Mouse (Mus musculus): Measurements from ENCODE around the gene Pkig. TPM values are rescaled to one million over a fixed set of nuclear protein-coding genes. Genes with fewer than 3 reads are reported as not detected.

Gene Pkig
- polyA plus RNA-seq, 1 experiment from 2014 or later = 165 TPM

DNA sequence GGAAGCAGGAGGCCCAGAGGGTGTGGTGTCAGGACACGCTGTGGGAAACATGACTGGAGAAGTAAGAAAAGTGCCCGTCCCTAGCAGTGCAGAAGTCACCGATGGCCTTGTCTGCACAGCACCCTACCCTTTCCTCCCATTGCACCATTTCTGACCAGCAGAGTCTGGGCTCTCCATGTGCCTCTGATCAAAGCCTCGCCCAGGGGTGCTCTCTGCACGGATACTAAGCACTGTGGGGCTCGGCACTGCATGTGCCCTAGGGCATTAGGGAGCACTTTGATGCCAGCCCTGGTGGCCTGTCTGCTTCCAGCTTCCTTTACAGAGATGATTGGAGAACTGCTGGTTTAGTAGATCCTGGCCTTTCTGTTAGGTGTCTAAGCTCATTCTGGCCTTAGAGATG is 54.7 kb downstream of the Pkig start:
- Histone ChIP-seq H3K27me3 (replicated peaks; ENCODE audit: control insufficient read depth, insufficient read depth, low read length) (no peaks in the 10 kb centered on the region), H3K9me3 (ENCODE audit: control insufficient read depth, low read length) (no peaks in the 10 kb centered on the region), H3K4me1 (ENCODE audit: control insufficient read depth, insufficient read depth, low read length) (peaks cover 16% of the 10 kb centered on the region), H3K9ac (ENCODE audit: low read depth, low read length) (no peak overlapping the region), H3K4me3 (ENCODE audit: low read depth, low read length) (no peak overlapping the region), H3K4me2 (ENCODE audit: low read depth, low read length) (no peak overlapping the region), H3K36me3 (ENCODE audit: control insufficient read depth, insufficient read depth, low read length) (no peaks in the 10 kb centered on the region), H3K27ac (replicated peaks; ENCODE audit: low read depth, low read length) (0 out of 2 replicates have a peak overlapping the region, but pooled peaks have one; percentile 28)
- no peak for ATAC-seq (ENCODE audit: low read depth)
- WGBS = 69% methylated on average over 6 of the region's 6 CpGs
- DNase-seq (ENCODE audit: low spot score) = no peak

DNA sequence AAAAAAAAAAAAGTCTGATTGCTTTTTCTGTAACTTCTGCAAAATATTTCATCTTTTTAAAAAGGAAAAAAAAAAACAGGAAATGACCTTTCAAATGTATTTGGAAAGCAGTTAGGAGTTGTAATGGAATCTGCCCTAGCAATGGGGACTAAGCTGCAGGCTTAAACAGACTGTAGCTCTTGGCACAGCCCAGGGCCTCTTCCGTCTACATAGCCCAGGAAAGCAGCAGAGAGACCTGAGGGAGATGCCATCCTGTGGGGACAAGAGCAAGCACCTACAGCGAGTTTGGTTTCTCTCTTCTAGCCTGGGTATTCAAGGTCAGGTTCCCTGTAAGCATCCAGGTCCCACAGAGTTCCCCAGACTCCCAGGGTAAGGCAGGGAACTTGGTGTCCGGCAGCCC is 55.2 kb downstream of the Pkig start:
- DNase-seq (ENCODE audit: low spot score) = no peak
- Histone ChIP-seq H3K9me3 (ENCODE audit: control insufficient read depth, low read length) (no peaks in the 10 kb centered on the region), H3K27me3 (replicated peaks; ENCODE audit: control insufficient read depth, insufficient read depth, low read length) (no peaks in the 10 kb centered on the region), H3K36me3 (ENCODE audit: control insufficient read depth, insufficient read depth, low read length) (no peaks in the 10 kb centered on the region), H3K4me1 (ENCODE audit: control insufficient read depth, insufficient read depth, low read length) (peaks cover 16% of the 10 kb centered on the region), H3K9ac (ENCODE audit: low read depth, low read length) (no peak overlapping the region), H3K4me3 (ENCODE audit: low read depth, low read length) (no peak overlapping the region), H3K27ac (replicated peaks; ENCODE audit: low read depth, low read length) (no peak overlapping the region), H3K4me2 (ENCODE audit: low read depth, low read length) (no peak overlapping the region)
- 60% methylated on average over 2 of the region's 3 CpGs for WGBS
- ATAC-seq (ENCODE audit: low read depth) = no peak

DNA sequence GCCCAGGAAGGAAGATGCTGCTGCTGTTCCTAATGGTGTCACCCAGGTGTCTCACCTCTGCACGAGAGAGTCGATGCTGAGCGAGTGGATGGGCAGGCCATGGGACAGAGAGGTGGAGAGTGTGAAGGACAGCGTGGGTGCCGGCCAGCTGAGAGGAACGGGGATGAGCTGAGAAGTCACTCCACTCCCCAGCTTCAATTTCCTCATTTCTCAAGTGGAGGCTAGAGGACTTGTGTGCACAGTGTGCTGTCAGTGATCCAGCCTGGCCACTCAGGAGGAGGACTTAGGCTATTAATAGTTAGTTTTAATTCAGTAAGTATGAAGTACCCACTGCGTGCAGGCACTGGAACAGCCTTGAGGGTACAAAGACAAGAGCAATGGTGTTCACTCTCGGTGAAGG is 58.3 kb downstream of the Pkig start:
- WGBS = 65% methylated on average over 8 of the region's 8 CpGs
- no peak overlapping the region for H3K9ac ChIP-seq (ENCODE audit: low read depth, low read length)
- peak overlapping the region; percentile 59; the same call in 1 of the 2 replicates for H3K27ac ChIP-seq (replicated peaks; ENCODE audit: low read depth, low read length)

DNA sequence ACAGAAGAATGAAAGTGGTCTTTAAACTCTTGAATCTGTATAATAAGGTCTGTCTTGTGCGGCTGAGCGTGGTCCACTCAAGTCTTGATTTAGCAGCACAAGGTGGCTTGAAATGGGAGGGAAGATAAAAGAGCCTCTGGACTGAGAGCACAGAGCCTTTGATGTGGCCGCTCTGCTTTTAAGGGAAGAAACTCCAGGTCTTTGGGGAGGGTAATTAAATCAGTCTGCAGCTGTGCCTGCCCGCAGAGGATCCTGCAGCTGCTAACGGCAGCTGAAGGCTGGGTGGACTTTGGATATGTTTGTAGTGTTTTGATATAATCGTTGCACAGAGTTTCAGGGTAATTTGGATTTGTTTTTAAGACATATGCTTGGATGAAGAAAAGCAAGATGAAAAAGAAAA is 58.7 kb downstream of the Pkig start:
- Histone ChIP-seq H3K4me1 (ENCODE audit: control insufficient read depth, insufficient read depth, low read length) (peaks cover 13% of the 10 kb centered on the region), H3K27me3 (replicated peaks; ENCODE audit: control insufficient read depth, insufficient read depth, low read length) (no peaks in the 10 kb centered on the region), H3K27ac (replicated peaks; ENCODE audit: low read depth, low read length) (peak overlapping the region; percentile 65; the same call in 1 of the 2 replicates), H3K4me2 (ENCODE audit: low read depth, low read length) (no peak overlapping the region), H3K9me3 (ENCODE audit: control insufficient read depth, low read length) (no peaks in the 10 kb centered on the region), H3K4me3 (ENCODE audit: low read depth, low read length) (no peak overlapping the region), H3K9ac (ENCODE audit: low read depth, low read length) (no peak overlapping the region), H3K36me3 (ENCODE audit: control insufficient read depth, insufficient read depth, low read length) (no peaks in the 10 kb centered on the region)
- DNase-seq (ENCODE audit: low spot score) (peak; percentile 90), ATAC-seq (ENCODE audit: low read depth) (peak; percentile 21)
- WGBS = 15% methylated on average over 6 of the region's 6 CpGs

More for the DNA sequence above, 58.3 kb downstream of the Pkig start:
- Histone ChIP-seq H3K27me3 (replicated peaks; ENCODE audit: control insufficient read depth, insufficient read depth, low read length) (no peaks in the 10 kb centered on the region), H3K4me2 (ENCODE audit: low read depth, low read length) (no peak overlapping the region), H3K4me3 (ENCODE audit: low read depth, low read length) (no peak overlapping the region), H3K4me1 (ENCODE audit: control insufficient read depth, insufficient read depth, low read length) (peaks cover 13% of the 10 kb centered on the region), H3K9me3 (ENCODE audit: control insufficient read depth, low read length) (no peaks in the 10 kb centered on the region), H3K36me3 (ENCODE audit: control insufficient read depth, insufficient read depth, low read length) (no peaks in the 10 kb centered on the region)
- ATAC-seq (ENCODE audit: low read depth) (no peak), DNase-seq (ENCODE audit: low spot score) (peak; percentile 29)

DNA sequence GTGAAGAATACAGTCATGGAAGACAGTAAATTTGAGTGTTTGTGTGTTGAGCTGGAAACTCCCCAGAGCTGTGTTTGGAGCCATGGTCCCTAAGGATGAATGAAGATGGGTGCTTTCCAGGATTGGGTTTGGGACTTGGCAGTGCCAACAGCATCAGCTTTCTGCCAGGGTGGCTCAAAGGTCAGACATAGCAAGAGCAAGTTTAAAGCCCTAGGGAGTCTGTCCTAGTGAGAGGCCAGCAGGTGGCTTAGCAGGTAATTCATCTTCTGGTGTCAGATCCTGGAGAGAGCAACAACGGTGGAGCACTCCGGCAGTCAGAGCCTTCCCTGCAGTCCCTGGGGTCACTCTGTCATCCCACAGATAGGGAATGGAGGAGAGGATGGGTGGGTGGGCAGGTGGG is 60.3 kb downstream of the Pkig start:
- no peak overlapping the region for H3K4me2 ChIP-seq (ENCODE audit: low read depth, low read length)
- WGBS = 56% methylated on average over 2 of the region's 2 CpGs
- no peaks in the 10 kb centered on the region for H3K9me3 ChIP-seq (ENCODE audit: control insufficient read depth, low read length)
- peaks cover 3% of the 10 kb centered on the region; the same call in 1 of the 2 replicates for H3K36me3 ChIP-seq (ENCODE audit: control insufficient read depth, insufficient read depth, low read length)
- no peaks in the 10 kb centered on the region for H3K27me3 ChIP-seq (replicated peaks; ENCODE audit: control insufficient read depth, insufficient read depth, low read length)
- DNase-seq (ENCODE audit: low spot score) = no peak
- H3K27ac ChIP-seq (replicated peaks; ENCODE audit: low read depth, low read length) = no peak overlapping the region
- peaks cover 5% of the 10 kb centered on the region for H3K4me1 ChIP-seq (ENCODE audit: control insufficient read depth, insufficient read depth, low read length)
- no peak overlapping the region for H3K9ac ChIP-seq (ENCODE audit: low read depth, low read length)
- ATAC-seq (ENCODE audit: low read depth) = no peak
- no peak overlapping the region for H3K4me3 ChIP-seq (ENCODE audit: low read depth, low read length)

DNA sequence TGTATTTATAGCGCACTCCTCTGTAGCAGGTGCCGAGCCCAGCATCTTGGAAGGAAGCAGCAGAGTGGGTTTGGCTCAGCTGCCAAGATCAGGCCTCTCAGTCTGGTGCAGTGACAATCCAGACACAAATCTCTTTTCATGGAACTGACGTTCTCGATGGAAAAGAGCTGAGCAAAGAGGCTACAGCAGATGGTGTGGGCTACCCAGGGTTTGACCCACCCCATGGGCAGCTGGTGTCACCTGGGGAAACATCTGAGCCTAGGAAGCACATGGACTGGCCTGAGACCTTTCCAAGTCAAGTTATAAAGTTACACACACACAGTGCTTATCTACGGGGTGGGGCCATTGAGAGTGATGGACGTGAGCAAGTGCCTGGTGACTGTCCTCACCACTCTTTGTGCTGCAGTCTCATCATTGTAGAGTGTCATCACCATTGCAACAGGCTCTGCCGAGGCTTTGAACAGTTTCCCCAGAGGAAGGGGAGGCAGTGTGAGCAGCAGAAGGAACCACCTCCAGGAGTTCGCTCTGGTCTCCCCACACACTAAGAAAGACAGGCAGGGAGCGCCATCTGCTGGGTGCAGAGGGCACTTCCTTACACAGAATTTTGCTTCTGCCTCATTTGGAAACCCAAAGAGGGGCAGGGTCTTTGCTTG is 60.9 kb downstream of the Pkig start:
- DNase-seq (ENCODE audit: low spot score) (peak; percentile 91), ATAC-seq (ENCODE audit: low read depth) (peak; percentile 88)
- no peak overlapping the region for H3K4me3 ChIP-seq (ENCODE audit: low read depth, low read length)
- H3K9ac ChIP-seq (ENCODE audit: low read depth, low read length) = no peak overlapping the region
- no peak overlapping the region for H3K4me2 ChIP-seq (ENCODE audit: low read depth, low read length)
- peaks cover 3% of the 10 kb centered on the region; the same call in 1 of the 2 replicates for H3K36me3 ChIP-seq (ENCODE audit: control insufficient read depth, insufficient read depth, low read length)
- no peaks in the 10 kb centered on the region for H3K9me3 ChIP-seq (ENCODE audit: control insufficient read depth, low read length)
- H3K4me1 ChIP-seq (ENCODE audit: control insufficient read depth, insufficient read depth, low read length) = peaks cover 5% of the 10 kb centered on the region
- H3K27me3 ChIP-seq (replicated peaks; ENCODE audit: control insufficient read depth, insufficient read depth, low read length) = no peaks in the 10 kb centered on the region
- peak overlapping the region; percentile 44; the same call in 1 of the 2 replicates for H3K27ac ChIP-seq (replicated peaks; ENCODE audit: low read depth, low read length)
- 43% methylated on average over 9 of the region's 9 CpGs for WGBS

DNA sequence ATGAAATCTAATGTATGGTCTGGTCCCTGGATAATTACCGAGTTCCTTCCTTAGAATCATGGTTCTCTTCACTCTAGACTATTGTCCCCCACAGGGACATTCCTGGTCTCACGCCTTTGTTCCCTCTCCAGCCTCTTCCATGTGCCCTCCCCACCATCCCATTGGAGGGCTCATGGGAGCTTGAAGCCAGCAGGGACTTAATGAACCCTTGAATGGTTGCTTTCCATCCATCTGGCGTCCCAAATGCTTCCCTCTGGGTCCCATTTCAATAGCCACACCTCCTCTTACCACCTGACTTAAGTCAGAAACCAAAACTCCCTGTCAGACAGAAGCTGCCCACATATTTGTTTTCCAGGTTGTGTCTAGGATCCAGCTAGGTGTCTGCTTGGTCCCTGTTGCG is 61.4 kb downstream of the Pkig start:
- Histone ChIP-seq H3K27ac (replicated peaks; ENCODE audit: low read depth, low read length) (no peak overlapping the region), H3K9ac (ENCODE audit: low read depth, low read length) (no peak overlapping the region), H3K9me3 (ENCODE audit: control insufficient read depth, low read length) (no peaks in the 10 kb centered on the region), H3K4me2 (ENCODE audit: low read depth, low read length) (no peak overlapping the region), H3K36me3 (ENCODE audit: control insufficient read depth, insufficient read depth, low read length) (peaks cover 4% of the 10 kb centered on the region; the same call in 1 of the 2 replicates), H3K27me3 (replicated peaks; ENCODE audit: control insufficient read depth, insufficient read depth, low read length) (no peaks in the 10 kb centered on the region), H3K4me3 (ENCODE audit: low read depth, low read length) (no peak overlapping the region), H3K4me1 (ENCODE audit: control insufficient read depth, insufficient read depth, low read length) (peaks cover 5% of the 10 kb centered on the region)
- DNase-seq (ENCODE audit: low spot score) = no peak
- peak; percentile 11; the same call in 1 of the 2 replicates for ATAC-seq (ENCODE audit: low read depth)
- WGBS = 35% methylated on average over 4 of the region's 4 CpGs

DNA sequence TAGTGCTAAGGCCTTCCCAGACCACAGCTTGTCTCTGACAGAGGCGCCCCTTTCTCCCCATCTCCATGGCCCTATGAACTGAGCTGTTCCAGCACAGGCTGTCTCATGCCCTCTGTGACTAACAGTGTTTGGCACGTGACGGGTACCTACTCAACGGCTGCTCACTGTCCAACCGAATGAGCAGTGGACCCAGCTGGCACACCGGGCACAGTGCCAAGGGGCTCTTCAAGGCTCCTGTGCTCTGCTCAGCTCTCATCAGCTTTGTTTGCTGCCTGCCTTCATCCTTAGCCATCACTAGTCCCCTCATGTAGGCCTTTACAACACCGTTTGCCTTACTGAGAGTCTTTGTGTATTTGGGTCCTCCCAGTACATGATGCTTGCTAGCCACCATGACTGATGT is 64.4 kb downstream of the Pkig start:
- H3K4me2 ChIP-seq (ENCODE audit: low read depth, low read length) = no peak overlapping the region
- H3K4me3 ChIP-seq (ENCODE audit: low read depth, low read length) = no peak overlapping the region
- no peaks in the 10 kb centered on the region for H3K4me1 ChIP-seq (ENCODE audit: control insufficient read depth, insufficient read depth, low read length)
- ATAC-seq (ENCODE audit: low read depth) = peak; percentile 10; the same call in 1 of the 2 replicates
- DNase-seq (ENCODE audit: low spot score) = no peak
- WGBS = 81% methylated on average over 7 of the region's 7 CpGs
- no peak overlapping the region for H3K27ac ChIP-seq (replicated peaks; ENCODE audit: low read depth, low read length)
- H3K9me3 ChIP-seq (ENCODE audit: control insufficient read depth, low read length) = no peaks in the 10 kb centered on the region
- no peak overlapping the region for H3K9ac ChIP-seq (ENCODE audit: low read depth, low read length)
- H3K36me3 ChIP-seq (ENCODE audit: control insufficient read depth, insufficient read depth, low read length) = peaks cover 23% of the 10 kb centered on the region; the same call in 1 of the 2 replicates
- H3K27me3 ChIP-seq (replicated peaks; ENCODE audit: control insufficient read depth, insufficient read depth, low read length) = no peaks in the 10 kb centered on the region

Data from embryonic facial prominence, embryonic 14.5 days (tissue).